Mouse (Mus musculus) liver, postnatal 0 days (tissue): Measurements from ENCODE around the gene Agap1.

Experiments
- CTCF ChIP-seq: sonication (generic); IDR thresholded peaks from 2 replicates; pipeline ENCODE4 v1.5.1; 2016; ENCODE audit warnings: antibody characterized with exemption, low read depth
- EP300 ChIP-seq: IDR thresholded peaks from 2 replicates; pipeline ENCODE4 v1.6.1; 2016; ENCODE audit warnings: antibody characterized with exemption, low read depth, mild to moderate bottlenecking

GRCm38 (mm10) chr1:89533702-89534101, 79.1 kb downstream of the Agap1 start:
- TF ChIP-seq EP300 = no peak
- no peak for TF ChIP-seq CTCF
